Mouse (Mus musculus) forebrain, embryonic 10.5 days (tissue): ENCODE measurements around the gene S100a4. TPM values are rescaled to one million over a fixed set of nuclear protein-coding genes. Genes with fewer than 3 reads are reported as not detected.

Experiments
- DNase-seq: peaks from one replicate; pipeline ENCODE4 v3.0.0-alpha.2; 2017; ENCODE audit warnings: low spot score; ENCODE audit errors: extremely low spot score
- H3K27ac ChIP-seq: fragments of 300-500 bp; sonication (generic); 2 replicates; pipeline ENCODE4 v1.5.1; 2016; ENCODE audit warnings: mild to moderate bottlenecking
- H3K27me3 ChIP-seq: fragments of 300-500 bp; sonication (generic); 2 replicates; pipeline ENCODE4 v1.6.1; 2016; ENCODE audit warnings: mild to moderate bottlenecking; ENCODE audit not compliant: poor library complexity, severe bottlenecking
- H3K36me3 ChIP-seq: fragments of 300-500 bp; sonication (generic); replicated peaks from 2 replicates; pipeline ENCODE4 v1.6.1; 2016; ENCODE audit warnings: mild to moderate bottlenecking, moderate library complexity
- H3K4me1 ChIP-seq: fragments of 300-500 bp; sonication (generic); 2 replicates; pipeline ENCODE4 v1.6.1; 2016
- H3K4me3 ChIP-seq: fragments of 300-500 bp; sonication (generic); 2 replicates; pipeline ENCODE4 v1.5.1; 2016; ENCODE audit warnings: mild to moderate bottlenecking, moderate library complexity
- H3K9me3 ChIP-seq: fragments of 300-500 bp; sonication (generic); 2 replicates; pipeline ENCODE4 v1.6.1; 2016; ENCODE audit warnings: mild to moderate bottlenecking, moderate library complexity
- WGBS: fragments of 180-500 bp; shearing (Covaris S2); methylation state at CpG from one replicate; pipeline ENCODE4 v1.1.7; 2016; 5-methylcytosine and 5-hydroxymethylcytosine counted together
- polyA plus RNA-seq: library from polyadenylated mRNA; unstranded; fragments of >200 nt; fragmentation: Nextera tagmentation; extraction: Ambion mirVana; gene quantifications from 2 replicates; pipeline ENCODE4 v1.2.1, GENCODE M21; 2016

Gene S100a4
- polyA plus RNA-seq, 1 experiment from 2014 or later = not detected

GRCm38 (mm10) chr3:90604416-90604815 is 845 bp downstream of the S100a4 start:
- H3K27ac ChIP-seq = peak overlapping the region; percentile 62
- 83% methylated on average over 4 of the region's 4 CpGs for WGBS
- no peak for DNase-seq

GRCm38 (mm10) chr3:90605049-90605448 is 1.5 kb downstream of the S100a4 start:
- Histone ChIP-seq H3K27me3 (no peaks in the 10 kb centered on the region), H3K27ac (peak overlapping the region; percentile 62; the same call in 1 of the 2 replicates), H3K9me3 (no peaks in the 10 kb centered on the region), H3K4me1 (peaks cover 24% of the 10 kb centered on the region), H3K4me3 (no peak overlapping the region), H3K36me3 (no peaks in the 10 kb centered on the region)
- 87% methylated on average over 3 of the region's 3 CpGs for WGBS
- no peak for DNase-seq

More at GRCm38 (mm10) chr3:90604416-90604815, 845 bp downstream of the S100a4 start:
- Histone ChIP-seq H3K9me3 (no peaks in the 10 kb centered on the region), H3K4me3 (no peak overlapping the region), H3K27me3 (no peaks in the 10 kb centered on the region), H3K36me3 (no peaks in the 10 kb centered on the region), H3K4me1 (peaks cover 24% of the 10 kb centered on the region)

GRCm38 (mm10) chr3:90605736-90606135 is 2.2 kb downstream of the S100a4 start:
- H3K4me3 ChIP-seq = no peak overlapping the region
- no peak for DNase-seq
- peak overlapping the region; percentile 56 for H3K27ac ChIP-seq
- H3K36me3 ChIP-seq = no peaks in the 10 kb centered on the region
- no peaks in the 10 kb centered on the region for H3K9me3 ChIP-seq
- H3K27me3 ChIP-seq = no peaks in the 10 kb centered on the region
- H3K4me1 ChIP-seq = peaks cover 24% of the 10 kb centered on the region
- WGBS = 69% methylated on average over 2 of the region's 2 CpGs

- no peaks in the 10 kb centered on the region for H3K9me3 ChIP-seq
- peaks cover 24% of the 10 kb centered on the region for H3K4me1 ChIP-seq
- DNase-seq = peak; percentile 49
- H3K4me3 ChIP-seq = no peak overlapping the region
- 91% methylated on average over 6 of the region's 6 CpGs for WGBS
- H3K27me3 ChIP-seq = no peaks in the 10 kb centered on the region
- no peaks in the 10 kb centered on the region for H3K36me3 ChIP-seq
- H3K27ac ChIP-seq = peak overlapping the region; percentile 56
Measured at GRCm38 (mm10) chr3:90606185-90606584, 2.6 kb downstream of the S100a4 start.

- Histone ChIP-seq H3K27me3 (no peaks in the 10 kb centered on the region), H3K4me3 (no peak overlapping the region), H3K36me3 (no peaks in the 10 kb centered on the region), H3K27ac (no peak overlapping the region), H3K4me1 (peaks cover 24% of the 10 kb centered on the region), H3K9me3 (no peaks in the 10 kb centered on the region)
- WGBS = 82% methylated on average over 3 of the region's 3 CpGs
- DNase-seq = no peak
Measured at GRCm38 (mm10) chr3:90607361-90607760, 3.8 kb downstream of the S100a4 start.

- Histone ChIP-seq H3K27ac (no peak within 1 kb of the TSS), H3K4me3 (no peak within 1 kb of the TSS), H3K36me3 (no peaks in the 10 kb centered on the region), H3K9me3 (no peaks in the 10 kb centered on the region), H3K4me1 (peaks cover 30% of the 10 kb centered on the region), H3K27me3 (peaks cover 2% of the 10 kb centered on the region)
- no peak for DNase-seq
- 73% methylated on average over 3 of the region's 3 CpGs for WGBS
Measured at GRCm38 (mm10) chr3:90608223-90608622, 4.7 kb downstream of the S100a4 start, which contains the start of gene S100a5. Gene S100a5, plus strand, starts transcription at chr3:90608523.

- H3K36me3 ChIP-seq = no peaks in the 10 kb centered on the region
- peaks cover 11% of the 10 kb centered on the region for H3K27me3 ChIP-seq
- H3K4me1 ChIP-seq = peaks cover 32% of the 10 kb centered on the region
- no peaks in the 10 kb centered on the region for H3K9me3 ChIP-seq
- H3K27ac ChIP-seq = no peak overlapping the region
- DNase-seq = no peak
- no peak overlapping the region for H3K4me3 ChIP-seq
Measured at GRCm38 (mm10) chr3:90609102-90609501, 5.5 kb downstream of the S100a4 start.

- no peak overlapping the region for H3K27ac ChIP-seq
- H3K4me1 ChIP-seq = peaks cover 14% of the 10 kb centered on the region
- DNase-seq = no peak
- H3K4me3 ChIP-seq = no peak overlapping the region
- no peaks in the 10 kb centered on the region for H3K36me3 ChIP-seq
- H3K27me3 ChIP-seq = peaks cover 17% of the 10 kb centered on the region
- no peaks in the 10 kb centered on the region for H3K9me3 ChIP-seq
- WGBS = 82% methylated on average over 3 of the region's 3 CpGs
Measured at GRCm38 (mm10) chr3:90611494-90611893, 7.9 kb downstream of the S100a4 start.

GRCm38 (mm10) chr3:90612061-90612460 is 8.5 kb downstream of the S100a4 start:
- Histone ChIP-seq H3K4me3 (no peak overlapping the region), H3K27me3 (peaks cover 17% of the 10 kb centered on the region), H3K4me1 (peaks cover 14% of the 10 kb centered on the region), H3K36me3 (no peaks in the 10 kb centered on the region), H3K9me3 (no peaks in the 10 kb centered on the region), H3K27ac (no peak overlapping the region)
- DNase-seq = no peak
- WGBS = 58% methylated on average over 4 of the region's 4 CpGs

GRCm38 (mm10) chr3:90612728-90613291 is 9.2 kb downstream of the S100a4 start, which contains the start of gene S100a6:
Gene S100a6, plus strand, starts transcription at chr3:90612882.
- under 1% methylated on average over 23 of the region's 23 CpGs for WGBS
- peak; percentile 68 for DNase-seq
- Histone ChIP-seq H3K27ac (peak within 1 kb of the TSS; percentile 68), H3K27me3 (peaks cover 17% of the 10 kb centered on the region), H3K9me3 (no peaks in the 10 kb centered on the region), H3K36me3 (no peaks in the 10 kb centered on the region), H3K4me3 (peak within 1 kb of the TSS; percentile 55), H3K4me1 (peaks cover 14% of the 10 kb centered on the region)

GRCm38 (mm10) chr3:90613461-90614147 is 10.0 kb downstream of the S100a4 start:
- H3K36me3 ChIP-seq = no peaks in the 10 kb centered on the region
- H3K9me3 ChIP-seq = no peaks in the 10 kb centered on the region
- peaks cover 14% of the 10 kb centered on the region for H3K4me1 ChIP-seq
- DNase-seq = no peak
- peak overlapping the region; percentile 55 for H3K4me3 ChIP-seq
- H3K27ac ChIP-seq = 0 out of 2 replicates have a peak overlapping the region, but pooled peaks have one; percentile 68
- 63% methylated on average over 7 of the region's 7 CpGs for WGBS
- peaks cover 17% of the 10 kb centered on the region for H3K27me3 ChIP-seq

- no peak for DNase-seq
- Histone ChIP-seq H3K4me3 (no peak overlapping the region), H3K27ac (no peak overlapping the region), H3K9me3 (no peaks in the 10 kb centered on the region), H3K27me3 (peaks cover 17% of the 10 kb centered on the region), H3K4me1 (peaks cover 14% of the 10 kb centered on the region), H3K36me3 (no peaks in the 10 kb centered on the region)
- WGBS = 90% methylated on average over 6 of the region's 6 CpGs
Measured at GRCm38 (mm10) chr3:90614148-90614530, 10.6 kb downstream of the S100a4 start.

GRCm38 (mm10) chr3:90614611-90615251 is 11.2 kb downstream of the S100a4 start:
- Histone ChIP-seq H3K4me3 (no peak overlapping the region), H3K9me3 (no peaks in the 10 kb centered on the region), H3K4me1 (peaks cover 14% of the 10 kb centered on the region), H3K27ac (no peak overlapping the region), H3K27me3 (peaks cover 17% of the 10 kb centered on the region), H3K36me3 (no peaks in the 10 kb centered on the region)
- no peak for DNase-seq
- 79% methylated on average over 11 of the region's 11 CpGs for WGBS
